11 mouse cellular contexts compared by ENCODE assay signal in the genomic region with DNA sequence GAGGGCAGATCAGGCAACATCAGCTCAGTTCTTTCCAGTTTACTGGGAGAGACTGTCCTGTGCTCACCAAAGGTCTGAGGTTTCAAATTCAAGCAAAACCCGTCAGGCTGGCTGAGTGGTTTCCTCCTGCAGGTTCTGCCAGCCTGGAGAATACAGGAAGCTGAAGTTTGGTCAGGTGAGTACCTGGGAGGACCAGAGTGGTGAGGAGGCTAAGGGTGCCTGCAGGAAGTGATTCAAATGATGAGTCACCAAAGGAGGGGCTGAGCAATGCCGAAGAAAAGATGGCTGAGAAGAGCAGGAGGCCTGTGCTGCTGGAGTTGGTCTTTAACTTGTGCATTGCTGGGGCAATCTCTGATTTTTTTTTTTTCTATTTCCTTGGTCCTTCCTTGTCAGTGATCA. TPM values are rescaled to one million over a fixed set of nuclear protein-coding genes. Genes with fewer than 3 reads are reported as not detected.
DNase-seq lines count a peak whose midpoint lies in the region; ATAC-seq lines count a peak whose summit lies in the region.
"Had no signal": no experiment of that assay in that cellular context is flagged by ENCODE, and none has a peak within 500 bp of the region (broad histone marks: within the 10 kb centered on the region; RNA-seq: fewer than 3 reads in every experiment).

No protein-coding gene starts in this region.

- H3K9ac ChIP-seq in kidney, embryonic 16.5 days (replicated peaks; ENCODE audit: low read length): no peak overlapping the region
- H3K9ac ChIP-seq: liver, embryonic 14.5 days had no signal

- H3K9me3 ChIP-seq in kidney, embryonic 16.5 days (ENCODE audit: low read length): peaks cover 11% of the 10 kb centered on the region; the same call in 1 of the 2 replicates

- H3K4me1 ChIP-seq in kidney, embryonic 16.5 days (ENCODE audit: insufficient read depth, low read length): peaks cover 5% of the 10 kb centered on the region; the same call in 1 of the 2 replicates

- peak overlapping the region; percentile 12; the same call in 1 of the 2 replicates for H3K27ac ChIP-seq in kidney, embryonic 16.5 days (ENCODE audit: low read length)
- H3K27ac ChIP-seq: heart, adult 2 months; liver, embryonic 14.5 days had no signal

- H3K27me3 ChIP-seq in kidney, embryonic 16.5 days (ENCODE audit: insufficient read depth, low read length): peaks cover 6% of the 10 kb centered on the region; the same call in 1 of the 2 replicates
- no peaks in the 10 kb centered on the region for H3K27me3 ChIP-seq in splenic B cell, adult 2 months (ENCODE audit: control insufficient read depth, insufficient read depth, low read length, poor library complexity, severe bottlenecking)

- WGBS in kidney, embryonic 16.5 days: 54% methylated on average over 2 of the region's 2 CpGs

- no peak overlapping the region for H3K4me2 ChIP-seq in kidney, embryonic 16.5 days (replicated peaks; ENCODE audit: low read depth, low read length)

- no peaks in the 10 kb centered on the region for H3K36me3 ChIP-seq in kidney, embryonic 16.5 days (ENCODE audit: insufficient read depth, low read length)
- H3K36me3 ChIP-seq in splenic B cell, adult 2 months (ENCODE audit: control insufficient read depth, insufficient read depth, low read length, poor library complexity, severe bottlenecking): no peaks in the 10 kb centered on the region

- no peak for ATAC-seq in kidney, embryonic 16.5 days (ENCODE audit: low FRiP score, low TSS enrichment)
- peak; percentile 79 for ATAC-seq in inflammation-experienced regulatory T-cells, adult 6 months
- ATAC-seq: hindbrain, embryonic 16.5 days had no signal

- no peak for DNase-seq in kidney, postnatal 25 days
- DNase-seq in CD4-positive, CD25-positive, alpha-beta regulatory T cell, adult 2 months (ENCODE audit: low read depth, low spot score): peak; percentile 80
- peak; percentile 76 for DNase-seq in splenic B cell, adult 2 months (ENCODE audit: low read depth, low spot score)
- DNase-seq in cerebellum, postnatal 14 days: no peak
- no peak for DNase-seq in kidney, postnatal 36 days
- DNase-seq in c-Kit-positive CD71-positive TER-119-positive erythroid progenitor cells, embryonic 14.5 days (ENCODE audit: low spot score): no peak
- DNase-seq: heart, adult 2 months had no signal

- H3K4me3 ChIP-seq in kidney, embryonic 16.5 days (ENCODE audit: low read length): no peak overlapping the region
- H3K4me3 ChIP-seq: heart, adult 2 months had no signal

RNA-seq across cellular contexts. Expression of a gene that starts 4.5 kb away (rescaled TPM):
- polyA plus RNA-seq in kidney, embryonic 16.5 days (2015; fragmentation: Nextera tagmentation; extraction: Ambion mirVana): 0.04 and 0.09 TPM in 2 replicates
- polyA plus RNA-seq in inflammation-experienced regulatory T-cells, adult 6 months (2017; shearing (Covaris generic)): under 1 TPM in 1 of 3 experiments, not detected in 2; 0.07 TPM

RNA-seq across cellular contexts. Expression of a gene that starts 9.4 kb away (rescaled TPM):
- polyA plus RNA-seq in kidney, embryonic 16.5 days (2015; fragmentation: Nextera tagmentation; extraction: Ambion mirVana): 7.1 and 7.5 TPM in 2 replicates
- 1 to 10 TPM; 2.7 to 4.4 (median 4.2) TPM for polyA plus RNA-seq in inflammation-experienced regulatory T-cells, adult 6 months (2017; shearing (Covaris generic))

RNA-seq across cellular contexts. Expression of a gene that starts 41.1 kb away (rescaled TPM):
- 215 and 220 TPM in 2 replicates for polyA plus RNA-seq in kidney, embryonic 16.5 days (2015; fragmentation: Nextera tagmentation; extraction: Ambion mirVana)
- 100 to 1,000 TPM; 191 to 298 (median 208) TPM for polyA plus RNA-seq in inflammation-experienced regulatory T-cells, adult 6 months (2017; shearing (Covaris generic))

Comparison
In these comparisons a context has a peak if more than half of its experiments do, and no peak if none do; other contexts are left out.
1. DNase-seq: peak in CD4-positive, CD25-positive, alpha-beta regulatory T cell, adult 2 months (single experiment) and splenic B cell, adult 2 months (single experiment); none in kidney, postnatal 25 days (0 of 2), cerebellum, postnatal 14 days (0 of 2), kidney, postnatal 36 days (0 of 2) and c-Kit-positive CD71-positive TER-119-positive erythroid progenitor cells, embryonic 14.5 days (single experiment).